In the genomic region with DNA sequence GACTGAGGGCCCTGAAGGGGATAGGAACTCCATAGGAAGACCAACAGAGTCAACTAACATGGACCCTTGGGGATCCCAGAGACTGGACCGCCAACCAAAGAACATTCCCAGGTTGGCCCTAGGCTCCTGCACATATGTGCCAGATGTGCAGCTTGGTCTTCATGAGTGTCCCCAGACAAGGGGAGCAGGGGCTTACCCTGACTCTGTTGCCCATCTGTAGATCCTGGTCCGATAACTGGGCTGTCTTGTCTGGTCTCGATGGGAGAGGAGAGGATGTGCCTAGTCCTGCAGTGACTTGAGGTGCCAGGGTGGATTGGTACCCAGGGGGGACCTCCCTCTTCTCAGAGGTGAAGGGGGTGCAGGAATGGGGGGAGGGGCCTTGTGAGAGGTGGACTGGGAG, we compare ENCODE assay signal across 16 mouse cellular contexts. TPM values are rescaled to one million over a fixed set of nuclear protein-coding genes. Genes with fewer than 3 reads are reported as not detected.
DNase-seq lines count a peak whose midpoint lies in the region; ATAC-seq lines count a peak whose summit lies in the region.
"Had no signal": no experiment of that assay in that cellular context is flagged by ENCODE, and none has a peak within 500 bp of the region (broad histone marks: within the 10 kb centered on the region; RNA-seq: fewer than 3 reads in every experiment).

No protein-coding gene starts in this region.

- no peaks in the 10 kb centered on the region for H3K27me3 ChIP-seq in heart, embryonic 12.5 days (replicated peaks)
- no peaks in the 10 kb centered on the region for H3K27me3 ChIP-seq in kidney, embryonic 16.5 days (ENCODE audit: insufficient read depth, low read length)
- H3K27me3 ChIP-seq in neural tube, embryonic 13.5 days, result peaks cover 45% of the 10 kb centered on the region
- H3K27me3 ChIP-seq: lung, embryonic 15.5 days had no signal

- no peak overlapping the region for H3K9ac ChIP-seq in heart, embryonic 12.5 days
- no peak overlapping the region for H3K9ac ChIP-seq in kidney, embryonic 16.5 days (replicated peaks; ENCODE audit: low read length)
- no peak overlapping the region for H3K9ac ChIP-seq in neural tube, embryonic 13.5 days
- H3K9ac ChIP-seq: liver, embryonic 14.5 days; lung, embryonic 15.5 days had no signal

- H3K4me1 ChIP-seq in heart, embryonic 12.5 days (replicated peaks), result no peaks in the 10 kb centered on the region
- H3K4me1 ChIP-seq in kidney, embryonic 16.5 days (ENCODE audit: insufficient read depth, low read length), result no peaks in the 10 kb centered on the region
- no peaks in the 10 kb centered on the region for H3K4me1 ChIP-seq in neural tube, embryonic 13.5 days (replicated peaks)
- H3K4me1 ChIP-seq: heart, embryonic 13.5 days had no signal

- H3K9me3 ChIP-seq in heart, embryonic 12.5 days (replicated peaks), result no peaks in the 10 kb centered on the region
- H3K9me3 ChIP-seq in kidney, embryonic 16.5 days (ENCODE audit: low read length), result no peaks in the 10 kb centered on the region; the same call in 1 of the 2 replicates
- H3K9me3 ChIP-seq in neural tube, embryonic 13.5 days, result no peaks in the 10 kb centered on the region
- H3K9me3 ChIP-seq: heart, embryonic 13.5 days; lung, embryonic 15.5 days had no signal

- 41% methylated on average over 3 of the region's 3 CpGs for WGBS in heart, embryonic 12.5 days
- 59% methylated on average over 3 of the region's 3 CpGs for WGBS in kidney, embryonic 16.5 days
- WGBS in neural tube, embryonic 13.5 days, result 76% methylated on average over 3 of the region's 3 CpGs

- 0 out of 2 replicates have a peak, but pooled peaks have one; percentile 33 for ATAC-seq in heart, embryonic 12.5 days (ENCODE audit: insufficient number of reproducible peaks, low FRiP score)
- peak; percentile 55 for ATAC-seq in kidney, embryonic 16.5 days (ENCODE audit: low FRiP score, low TSS enrichment)
- ATAC-seq in neural tube, embryonic 13.5 days (ENCODE audit: low read depth), result 0 out of 2 replicates have a peak, but pooled peaks have one; percentile 21

- no peak overlapping the region for H3K27ac ChIP-seq in heart, embryonic 12.5 days (ENCODE audit: poor library complexity, severe bottlenecking)
- H3K27ac ChIP-seq in kidney, embryonic 16.5 days (ENCODE audit: low read length), result no peak overlapping the region
- H3K27ac ChIP-seq in neural tube, embryonic 13.5 days (replicated peaks), result no peak overlapping the region
- H3K27ac ChIP-seq: heart, adult 2 months; heart, embryonic 13.5 days; liver, embryonic 14.5 days; lung, embryonic 15.5 days; stomach, postnatal 0 days had no signal

- no peak for DNase-seq in heart, postnatal 4 days
- DNase-seq in kidney, postnatal 4 days, result no peak
- no peak for DNase-seq in neural tube, embryonic 10.5 days (ENCODE audit: extremely low spot score, low spot score)
- DNase-seq in left cerebral cortex, adult 9 months (ENCODE audit: low spot score in 2 of 2), result no peak

- H3K4me2 ChIP-seq in heart, embryonic 12.5 days, result no peak overlapping the region
- no peak overlapping the region for H3K4me2 ChIP-seq in kidney, embryonic 16.5 days (replicated peaks; ENCODE audit: low read depth, low read length)
- H3K4me2 ChIP-seq in neural tube, embryonic 13.5 days, result no peak overlapping the region

- H3K4me3 ChIP-seq in heart, embryonic 12.5 days, result no peak overlapping the region
- H3K4me3 ChIP-seq in kidney, embryonic 16.5 days (ENCODE audit: low read length), result no peak overlapping the region
- H3K4me3 ChIP-seq in neural tube, embryonic 13.5 days, result no peak overlapping the region
- H3K4me3 ChIP-seq: erythroblast, embryonic 14.5 days had no signal

- H3K36me3 ChIP-seq in heart, embryonic 12.5 days, result no peaks in the 10 kb centered on the region
- H3K36me3 ChIP-seq in kidney, embryonic 16.5 days (ENCODE audit: insufficient read depth, low read length), result no peaks in the 10 kb centered on the region
- no peaks in the 10 kb centered on the region for H3K36me3 ChIP-seq in neural tube, embryonic 13.5 days
- H3K36me3 ChIP-seq: heart, embryonic 13.5 days; lung, embryonic 15.5 days had no signal

RNA-seq across cellular contexts. Expression of gene Dnah5, which starts 21.0 kb away (rescaled TPM):
- polyA plus RNA-seq in heart, embryonic 12.5 days (2016; fragmentation: Nextera tagmentation; extraction: Ambion mirVana), result 0.03 TPM in 1 of 2 replicates, not detected in the other
- total RNA-seq in heart, postnatal 4 days (2021), result under 1 TPM; 0.02 TPM
- 0.05 and 0.07 TPM in 2 replicates for polyA plus RNA-seq in kidney, embryonic 16.5 days (2015; fragmentation: Nextera tagmentation; extraction: Ambion mirVana)
- polyA plus RNA-seq in neural tube, embryonic 13.5 days (2015; fragmentation: Nextera tagmentation; extraction: Ambion mirVana), result 0.08 and 0.10 TPM in 2 replicates
- total RNA-seq: gastrocnemius, postnatal 25 days; megakaryocyte, adult 5-6 weeks had no signal
- polyA plus RNA-seq: erythroblast, embryonic 14.5 days; heart, embryonic 13.5 days; limb, embryonic 11.5 days had no signal
